Mouse (Mus musculus) CH12.LX (cell line): ENCODE measurements around the gene Rnf182. TPM values are rescaled to one million over a fixed set of nuclear protein-coding genes. Genes with fewer than 3 reads are reported as not detected.

ENCODE experiments used
- DNase-seq: peaks from one replicate; pipeline ENCODE4 v3.0.0-alpha.2; 2013; ENCODE audit errors: extremely low read depth
- H3K27ac ChIP-seq: 2 replicates; pipeline ENCODE4 v1.5.1; 2012; ENCODE audit warnings: low read depth, mild to moderate bottlenecking, control low read depth, moderate library complexity; ENCODE audit not compliant: insufficient read depth
- H3K27me3 ChIP-seq: replicated peaks from 2 replicates; pipeline ENCODE3; 2012; ENCODE audit warnings: inconsistent platforms
- H3K36me3 ChIP-seq, 2 experiments: replicated peaks in 1 of 2; 2 replicates each; pipeline versions ENCODE3 to v1.6.1; 2012; ENCODE audit warnings: inconsistent platforms in 1 of 2, low read length in 1 of 2, mild to moderate bottlenecking in 1 of 2, mixed read lengths in 1 of 2, moderate library complexity in 1 of 2; ENCODE audit not compliant: control insufficient read depth in 1 of 2, insufficient read depth in 1 of 2
- H3K4me1 ChIP-seq, 2 experiments: 2 replicates each; pipeline ENCODE4 v1.6.1; 2012; ENCODE audit warnings: inconsistent platforms in 1 of 2, moderate library complexity in 1 of 2; ENCODE audit not compliant: insufficient read depth in 2 of 2, control insufficient read depth in 1 of 2
- H3K4me2 ChIP-seq: 2 replicates; pipeline ENCODE4 v1.6.1; 2012; ENCODE audit warnings: low read depth, mild to moderate bottlenecking, control low read depth; ENCODE audit not compliant: poor library complexity, insufficient read depth, severe bottlenecking
- H3K4me3 ChIP-seq, 3 experiments: fragments of 150-350 bp in 1 of 3; sonication (generic) in 1 of 3; replicated peaks in 1 of 3; 2 replicates each; pipeline versions ENCODE3 to v1.5.1; 2011 to 2012; ENCODE audit warnings: low read depth in 2 of 3, low read length in 2 of 3, mild to moderate bottlenecking in 2 of 3, moderate library complexity in 2 of 3, control low read depth in 1 of 3, improper control_type of control experiment in 1 of 3, inconsistent platforms in 1 of 3, mixed read lengths in 1 of 3; ENCODE audit not compliant: poor library complexity in 1 of 3
- H3K79me2 ChIP-seq: replicated peaks from 2 replicates; pipeline ENCODE4 v1.6.1; 2012; ENCODE audit warnings: mild to moderate bottlenecking, moderate library complexity; ENCODE audit not compliant: control insufficient read depth, poor library complexity, insufficient read depth, severe bottlenecking; ENCODE audit errors: extremely low read depth
- H3K9ac ChIP-seq: 2 replicates; pipeline ENCODE4 v1.6.1; 2012; ENCODE audit warnings: low read depth, mild to moderate bottlenecking, control low read depth, moderate library complexity; ENCODE audit not compliant: insufficient read depth
- H3K9me3 ChIP-seq: replicated peaks from 2 replicates; pipeline ENCODE3; 2012; ENCODE audit warnings: low read length, inconsistent platforms, mixed read lengths
- BHLHE40 ChIP-seq: IDR thresholded peaks from 2 replicates; pipeline ENCODE4 v1.6.1; 2011; ENCODE audit warnings: mild to moderate bottlenecking, low read depth, low read length, improper control_type of control experiment
- CHD1 ChIP-seq: IDR thresholded peaks from 2 replicates; pipeline ENCODE4 v1.6.1; 2012; ENCODE audit warnings: low read depth, low read length, improper control_type of control experiment, inconsistent platforms
- CHD2 ChIP-seq: IDR thresholded peaks from 2 replicates; pipeline ENCODE4 v1.6.1; 2011; ENCODE audit warnings: low read length, improper control_type of control experiment
- ELF1 ChIP-seq: IDR thresholded peaks from 2 replicates; pipeline ENCODE4 v1.6.1; 2014; ENCODE audit warnings: low read depth, mild to moderate bottlenecking, inconsistent platforms, low read length, improper control_type of control experiment
- EP300 ChIP-seq: IDR thresholded peaks from 2 replicates; pipeline ENCODE4 v1.6.1; 2011; ENCODE audit warnings: low read length, improper control_type of control experiment
- IRF4 ChIP-seq: IDR thresholded peaks from 2 replicates; pipeline ENCODE4 v1.6.1; 2014; ENCODE audit warnings: low read depth, mild to moderate bottlenecking, inconsistent platforms, low read length, improper control_type of control experiment
- JUN ChIP-seq: IDR thresholded peaks from 2 replicates; pipeline ENCODE4 v1.6.1; 2011; ENCODE audit warnings: low read depth, mild to moderate bottlenecking, low read length, improper control_type of control experiment, moderate library complexity; ENCODE audit not compliant: insufficient read depth
- JUND ChIP-seq: conservative IDR thresholded peaks from 2 replicates; pipeline ENCODE4 v1.6.1; 2011; ENCODE audit warnings: low read depth, low read length, improper control_type of control experiment
- MAFK ChIP-seq: IDR thresholded peaks from 2 replicates; pipeline ENCODE4 v1.6.1; 2011; ENCODE audit warnings: low read length, improper control_type of control experiment; ENCODE audit not compliant: insufficient replicate concordance
- MAZ ChIP-seq: IDR thresholded peaks from 2 replicates; pipeline ENCODE4 v1.6.1; 2012; ENCODE audit warnings: low read depth, mild to moderate bottlenecking, inconsistent platforms, low read length, improper control_type of control experiment, moderate library complexity
- MEF2A ChIP-seq: IDR thresholded peaks from 2 replicates; pipeline ENCODE4 v1.6.1; 2014; ENCODE audit warnings: low read depth, mild to moderate bottlenecking, inconsistent platforms, low read length, improper control_type of control experiment, borderline replicate concordance
- NELFE ChIP-seq: IDR thresholded peaks from 2 replicates; pipeline ENCODE4 v1.6.1; 2011; ENCODE audit warnings: low read depth, low read length, improper control_type of control experiment
- PAX5 ChIP-seq: IDR thresholded peaks from 2 replicates; pipeline ENCODE4 v1.6.1; 2012; ENCODE audit warnings: low read length, inconsistent platforms, mixed read lengths
- POLR2A ChIP-seq: IDR thresholded peaks from 2 replicates; pipeline ENCODE4 v1.6.1; 2011; ENCODE audit warnings: low read depth, mild to moderate bottlenecking, improper control_type of control experiment, low read length
- RAD21 ChIP-seq: IDR thresholded peaks from 2 replicates; pipeline ENCODE4 v1.6.1; 2011; ENCODE audit warnings: low read depth, mild to moderate bottlenecking, low read length, improper control_type of control experiment, moderate library complexity
- RCOR1 ChIP-seq: conservative IDR thresholded peaks from 2 replicates; pipeline ENCODE4 v1.6.1; 2012; ENCODE audit warnings: low read depth, mild to moderate bottlenecking, inconsistent platforms, low read length, improper control_type of control experiment
- SIN3A ChIP-seq: IDR thresholded peaks from 2 replicates; pipeline ENCODE4 v1.6.1; 2012; ENCODE audit warnings: low read length, improper control_type of control experiment, inconsistent platforms
- SMC3 ChIP-seq: IDR thresholded peaks from 2 replicates; pipeline ENCODE4 v1.6.1; 2011; ENCODE audit warnings: low read depth, low read length, improper control_type of control experiment
- TBP ChIP-seq: conservative IDR thresholded peaks from 2 replicates; pipeline ENCODE4 v1.6.1; 2011; ENCODE audit warnings: low read depth, low read length, improper control_type of control experiment
- TCF12 ChIP-seq: IDR thresholded peaks from 2 replicates; pipeline ENCODE4 v1.6.1; 2014; ENCODE audit warnings: low read depth, mild to moderate bottlenecking, inconsistent platforms, low read length, improper control_type of control experiment
- UBTF ChIP-seq: IDR thresholded peaks from 2 replicates; pipeline ENCODE4 v1.6.1; 2012; ENCODE audit warnings: low read depth, mild to moderate bottlenecking, inconsistent platforms, low read length, improper control_type of control experiment, moderate library complexity
- ZNF384 ChIP-seq: IDR thresholded peaks from 2 replicates; pipeline ENCODE4 v1.6.1; 2012; ENCODE audit warnings: low read depth, low read length, improper control_type of control experiment, inconsistent platforms
- dilution Hi-C: fragments of 300-500 bp; cut with MboI; formaldehyde crosslinking; loops from 2 replicates; pipeline ENCODE4 v1.14.3; 2020; ENCODE audit warnings: low sequenced_read_pairs; ENCODE audit not compliant: extremely low pct_unique_long_range_greater_than_20kb, extremely low pct_ligation_motif_present
- in situ Hi-C: fragments of 300-500 bp; cut with MboI; formaldehyde crosslinking; loops from 3 replicates; pipeline ENCODE4 v1.14.3; 2019; ENCODE audit warnings: low sequenced_read_pairs, low pct_ligation_motif_present, low pct_unique_long_range_greater_than_20kb, mixed read lengths
- polyA plus RNA-seq: library from polyadenylated mRNA; unstranded; fragments of >175 nt; gene quantifications from 2 replicates; pipeline ENCODE4 v1.2.1, GENCODE M21; 2012; ENCODE audit warnings: low read depth; ENCODE audit not compliant: insufficient read length
- total RNA-seq, 2 experiments: library from RNA; depleted of rRNA; stranded (reverse); fragments of 300-350 nt in 1 of 2; fragments of >200 nt in 1 of 2; gene quantifications; 2 replicates each; pipeline ENCODE4 v1.2.3; 2012 to 2014

The Rnf182 gene
- total and polyA plus RNA-seq, 3 experiments, result not detected

- TF ChIP-seq PAX5 (no peak), CHD2 (no peak), NELFE (no peak), TCF12 (no peak)
- H3K4me2 ChIP-seq, result no peak overlapping the region
- H3K27me3 ChIP-seq, result no peaks in the 10 kb centered on the region
- H3K9me3 ChIP-seq, result peaks cover 5% of the 10 kb centered on the region
- in situ Hi-C loops, result no loop called here
- no peaks in the 10 kb centered on the region; a peak in 1 of 4 replicates for H3K4me1 ChIP-seq
- H3K4me3 ChIP-seq, result no peak overlapping the region
- H3K27ac ChIP-seq, result no peak overlapping the region
- no peaks in the 10 kb centered on the region for H3K79me2 ChIP-seq
- H3K9ac ChIP-seq, result no peak overlapping the region
- no peak for DNase-seq
- dilution Hi-C loops, result no loop called here
- no peaks in the 10 kb centered on the region for H3K36me3 ChIP-seq
Observed at GRCm38 (mm10) chr13:43582961-43583360, 32.5 kb upstream of the Rnf182 start.

DNA sequence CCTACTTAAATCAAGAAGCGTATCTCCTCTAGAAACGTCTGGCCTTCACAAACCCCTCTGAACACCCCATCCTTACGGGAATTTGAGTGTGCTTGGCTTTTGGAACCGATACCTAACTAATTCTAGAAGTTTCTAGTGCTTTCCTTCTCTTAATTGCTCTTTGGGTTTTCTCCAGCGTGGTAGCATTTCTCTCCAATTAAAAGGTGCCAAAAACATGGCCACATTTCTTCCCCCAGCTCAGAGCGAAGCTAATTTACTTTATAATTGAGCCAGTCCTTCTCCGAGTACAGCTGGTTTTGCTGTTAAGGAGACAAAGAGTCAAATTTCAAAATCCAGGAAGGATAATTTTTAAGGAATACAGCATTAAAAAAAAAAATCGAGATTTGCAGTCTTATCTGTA is 32.0 kb upstream of the Rnf182 start:
- H3K9me3 ChIP-seq, result peaks cover 5% of the 10 kb centered on the region
- no peaks in the 10 kb centered on the region for H3K27me3 ChIP-seq
- dilution Hi-C loops, result no loop called here
- no peak overlapping the region for H3K4me2 ChIP-seq
- no peaks in the 10 kb centered on the region; a peak in 1 of 4 replicates for H3K4me1 ChIP-seq
- in situ Hi-C loops, result no loop called here
- no peaks in the 10 kb centered on the region for H3K79me2 ChIP-seq
- no peak for DNase-seq
- no peak overlapping the region for H3K9ac ChIP-seq
- no peaks in the 10 kb centered on the region for H3K36me3 ChIP-seq
- no peak overlapping the region for H3K27ac ChIP-seq
- TF ChIP-seq EP300 (no peak), SIN3A (no peak), TBP (no peak), JUND (no peak), BHLHE40 (no peak), CHD2 (no peak), JUN (no peak), SMC3 (no peak), POLR2A (no peak), ZNF384 (no peak), ELF1 (no peak), MAZ (no peak), RCOR1 (no peak), PAX5 (no peak), MEF2A (no peak), CHD1 (no peak), MAFK (no peak), UBTF (no peak), RAD21 (no peak), IRF4 (no peak)
- H3K4me3 ChIP-seq, result no peak overlapping the region
